ENCODE assay signal across 8 mouse cellular contexts in genomic region chr17:24942453-24942852, GRCm38 (mm10). TPM values are rescaled to one million over a fixed set of nuclear protein-coding genes. Genes with fewer than 3 reads are reported as not detected.
DNase-seq lines count a peak whose midpoint lies in the region; ATAC-seq and TF ChIP-seq lines count a peak whose summit lies in the region.
"Not testable (repeated sequence)": the region's sequence is repeated elsewhere in the genome, so short reads cannot be mapped to it uniquely, and the experiment has no call there.

No protein-coding gene starts in this region.

- not testable (repeated sequence) for TF ChIP-seq POLR2A in limb, embryonic 14.5 days (IDR thresholded peaks at IDR 0.05; ENCODE audit: borderline replicate concordance, extremely low read depth, insufficient read depth, insufficient read length); small intestine, adult 2 months (IDR thresholded peaks at IDR 0.05; ENCODE audit: low read depth, low read length)

- peak; percentile 59; the same call in 1 of the 2 replicates for TF ChIP-seq CTCF in small intestine, adult 2 months (IDR thresholded peaks at IDR 0.05; ENCODE audit: extremely low read depth, insufficient read length, insufficient replicate concordance, low read depth, low read length)

- not testable (repeated sequence) for H3K4me3 ChIP-seq in limb, embryonic 14.5 days (replicated peaks; ENCODE audit: low read length); midbrain, embryonic 13.5 days (replicated peaks); small intestine, adult 2 months (ENCODE audit: low read depth, low read length)

- peaks cover 41% of the 10 kb centered on the region for H3K36me3 ChIP-seq in limb, embryonic 14.5 days (ENCODE audit: control insufficient read depth, insufficient read depth, low read length)
- peaks cover 48% of the 10 kb centered on the region for H3K36me3 ChIP-seq in midbrain, embryonic 13.5 days
- peaks cover 19% of the 10 kb centered on the region for H3K36me3 ChIP-seq in small intestine, adult 2 months (ENCODE audit: control insufficient read depth, insufficient read depth, low read length)

- ATAC-seq in limb, embryonic 14.5 days (ENCODE audit: low FRiP score, low read depth), result peak; percentile 67
- ATAC-seq in midbrain, embryonic 13.5 days, result peak; percentile 79; the same call in 1 of the 2 replicates

- H3K4me2 ChIP-seq in limb, embryonic 14.5 days (replicated peaks; ENCODE audit: low read depth, low read length, severe bottlenecking); midbrain, embryonic 13.5 days (replicated peaks): not testable (repeated sequence)

- not testable (repeated sequence) for H3K27ac ChIP-seq in limb, embryonic 14.5 days (replicated peaks; ENCODE audit: low read depth, low read length); midbrain, embryonic 13.5 days; small intestine, adult 2 months (ENCODE audit: insufficient read depth, low read depth, low read length)

- 16% methylated on average over 2 of the region's 2 CpGs for WGBS in limb, embryonic 14.5 days
- WGBS in midbrain, embryonic 13.5 days, result 20% methylated on average over 2 of the region's 2 CpGs
- WGBS in small intestine, adult 2 months, result 4% methylated on average over 2 of the region's 2 CpGs

- H3K4me1 ChIP-seq in limb, embryonic 14.5 days (ENCODE audit: control insufficient read depth, insufficient read depth, low read length); midbrain, embryonic 13.5 days (replicated peaks); small intestine, adult 2 months (ENCODE audit: control insufficient read depth, insufficient read depth, insufficient read length, low read length): not testable (repeated sequence)

- H3K9ac ChIP-seq in limb, embryonic 14.5 days (ENCODE audit: low read depth, low read length, severe bottlenecking); midbrain, embryonic 13.5 days (replicated peaks): not testable (repeated sequence)

- H3K9me3 ChIP-seq in limb, embryonic 14.5 days (ENCODE audit: control insufficient read depth, low read length); midbrain, embryonic 13.5 days: not testable (repeated sequence)

- not testable (repeated sequence) for H3K27me3 ChIP-seq in limb, embryonic 14.5 days (ENCODE audit: control insufficient read depth, insufficient read depth, low read length); midbrain, embryonic 13.5 days; small intestine, adult 2 months (ENCODE audit: control insufficient read depth, insufficient read depth, low read length)

- peak; percentile 55 for DNase-seq in ZHBTc4 (ENCODE audit: low read depth, low spot score)
- peak; percentile 47 to 52 for DNase-seq in cerebellum, postnatal 36 days
- peak; percentile 28 to 65 for DNase-seq in heart, adult 18-20 months
- DNase-seq in kidney, adult 9 months, result peak; percentile 75
- not testable (repeated sequence) for DNase-seq in limb, embryonic 14.5 days (ENCODE audit: low spot score)
- peak; percentile 18 for DNase-seq in urinary bladder, postnatal 25 days (ENCODE audit: low spot score)

RNA-seq across cellular contexts. Expression of gene Mapk8ip3, which starts 5.7 kb away (rescaled TPM):
- 10 to 100 TPM; 55.9 to 64.8 TPM for total RNA-seq in heart, adult 18-20 months (2021)
- polyA plus RNA-seq in limb, embryonic 14.5 days (2012; rRNA removed), result 186 and 210 TPM in 2 replicates
- polyA plus RNA-seq in limb, embryonic 14.5 days (2014; fragmentation: Nextera tagmentation; extraction: Ambion mirVana), result 41.4 and 46.4 TPM in 2 replicates
- polyA plus RNA-seq in midbrain, embryonic 13.5 days (2015; fragmentation: Nextera tagmentation; extraction: Ambion mirVana), result 83.1 and 83.8 TPM in 2 replicates
- 37.0 and 51.7 TPM in 2 replicates for polyA plus RNA-seq in small intestine, adult 2 months (2012; rRNA removed)

RNA-seq across cellular contexts. Expression of gene Jpt2, which starts 18.0 kb away (rescaled TPM):
- total RNA-seq in heart, adult 18-20 months (2021), result 10 to 100 TPM in 1 of 2 experiments, 1 to 10 TPM in 1; 8.9 to 11.2 TPM
- polyA plus RNA-seq in limb, embryonic 14.5 days (2012; rRNA removed), result 85.4 and 89.6 TPM in 2 replicates
- polyA plus RNA-seq in limb, embryonic 14.5 days (2014; fragmentation: Nextera tagmentation; extraction: Ambion mirVana), result 98.7 and 99.0 TPM in 2 replicates
- polyA plus RNA-seq in midbrain, embryonic 13.5 days (2015; fragmentation: Nextera tagmentation; extraction: Ambion mirVana), result 146 and 161 TPM in 2 replicates
- polyA plus RNA-seq in small intestine, adult 2 months (2012; rRNA removed), result 13.3 and 18.2 TPM in 2 replicates

RNA-seq across cellular contexts. Expression of gene Nme3, which starts 46.2 kb away (rescaled TPM):
- 10 to 100 TPM; 33.8 to 36.0 TPM for total RNA-seq in heart, adult 18-20 months (2021)
- 30.3 and 36.5 TPM in 2 replicates for polyA plus RNA-seq in limb, embryonic 14.5 days (2012; rRNA removed)
- polyA plus RNA-seq in limb, embryonic 14.5 days (2014; fragmentation: Nextera tagmentation; extraction: Ambion mirVana), result 47.6 and 48.4 TPM in 2 replicates
- polyA plus RNA-seq in midbrain, embryonic 13.5 days (2015; fragmentation: Nextera tagmentation; extraction: Ambion mirVana), result 74.1 and 76.8 TPM in 2 replicates
- 29.4 and 52.4 TPM in 2 replicates for polyA plus RNA-seq in small intestine, adult 2 months (2012; rRNA removed)

RNA-seq across cellular contexts. Expression of gene Mrps34, which starts 47.5 kb away (rescaled TPM):
- total RNA-seq in heart, adult 18-20 months (2021), result 100 to 1,000 TPM in 1 of 2 experiments, 10 to 100 TPM in 1; 99.9 to 125 TPM
- 101 and 121 TPM in 2 replicates for polyA plus RNA-seq in limb, embryonic 14.5 days (2012; rRNA removed)
- 82.1 and 82.7 TPM in 2 replicates for polyA plus RNA-seq in limb, embryonic 14.5 days (2014; fragmentation: Nextera tagmentation; extraction: Ambion mirVana)
- 73.0 and 82.3 TPM in 2 replicates for polyA plus RNA-seq in midbrain, embryonic 13.5 days (2015; fragmentation: Nextera tagmentation; extraction: Ambion mirVana)
- 244 and 319 TPM in 2 replicates for polyA plus RNA-seq in small intestine, adult 2 months (2012; rRNA removed)

RNA-seq across cellular contexts. Expression of gene Eme2, which starts 47.6 kb away (rescaled TPM):
- 10 to 100 TPM; 18.4 to 22.3 TPM for total RNA-seq in heart, adult 18-20 months (2021)
- 39.1 and 43.9 TPM in 2 replicates for polyA plus RNA-seq in limb, embryonic 14.5 days (2012; rRNA removed)
- polyA plus RNA-seq in limb, embryonic 14.5 days (2014; fragmentation: Nextera tagmentation; extraction: Ambion mirVana), result 28.7 and 28.9 TPM in 2 replicates
- 36.8 and 38.4 TPM in 2 replicates for polyA plus RNA-seq in midbrain, embryonic 13.5 days (2015; fragmentation: Nextera tagmentation; extraction: Ambion mirVana)
- 20.3 and 21.0 TPM in 2 replicates for polyA plus RNA-seq in small intestine, adult 2 months (2012; rRNA removed)
